Mouse (Mus musculus): Measurements from ENCODE around the gene F830045P16Rik.
"Not testable (repeated sequence)": the region's sequence is repeated elsewhere in the genome, so short reads cannot be mapped to it uniquely, and the experiment has no call there.

The F830045P16Rik gene

DNA sequence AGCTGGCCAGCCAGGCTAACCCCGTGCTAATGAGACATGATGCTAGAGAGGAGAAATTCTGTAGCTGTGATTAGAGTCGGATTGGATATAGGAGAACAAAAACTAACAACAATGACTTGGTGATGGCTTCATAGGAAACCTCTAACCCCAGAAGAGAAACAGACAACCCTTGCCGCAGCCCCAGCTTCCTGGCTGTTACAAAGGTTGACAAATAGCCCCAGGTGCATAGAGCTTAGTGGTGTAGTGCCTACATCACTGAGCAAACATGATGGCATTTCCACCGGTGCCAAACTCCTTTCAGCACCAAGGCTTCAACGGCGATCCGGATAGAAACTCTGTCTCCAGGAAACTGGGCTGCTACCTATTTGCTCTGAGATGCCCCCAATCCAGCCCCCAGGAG lies 9.2 kb upstream of the F830045P16Rik start:
- peak; percentile 13 for DNase-seq (ENCODE audit: low read depth)

DNA sequence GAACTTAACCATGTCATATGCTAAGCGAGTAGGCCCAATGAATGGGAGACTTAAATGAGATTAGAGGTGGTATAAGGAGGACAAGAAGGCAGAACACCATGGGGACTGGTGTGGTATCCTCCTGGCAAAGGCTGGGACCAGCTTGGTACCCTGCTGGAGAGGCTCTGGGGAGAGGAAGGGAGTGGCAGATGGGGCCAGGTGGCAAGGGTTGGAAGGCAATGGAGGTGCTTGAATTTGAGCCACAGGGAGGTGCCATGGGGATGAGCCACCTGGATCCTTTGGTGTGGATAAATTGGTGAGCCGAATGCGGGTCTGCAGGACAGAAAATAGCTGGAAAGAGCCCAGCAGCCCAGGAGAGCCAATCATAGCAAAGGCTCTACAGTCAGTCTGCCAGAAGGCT lies 8.5 kb upstream of the F830045P16Rik start:
- DNase-seq (ENCODE audit: low read depth) = no peak

- DNase-seq (ENCODE audit: low read depth) = no peak
Observed at GRCm38 (mm10) chr2:129544448-129544847, 8.0 kb upstream of the F830045P16Rik start.

GRCm38 (mm10) chr2:129540036-129540435 lies 3.6 kb upstream of the F830045P16Rik start:
- no peak for DNase-seq (ENCODE audit: low read depth)

DNA sequence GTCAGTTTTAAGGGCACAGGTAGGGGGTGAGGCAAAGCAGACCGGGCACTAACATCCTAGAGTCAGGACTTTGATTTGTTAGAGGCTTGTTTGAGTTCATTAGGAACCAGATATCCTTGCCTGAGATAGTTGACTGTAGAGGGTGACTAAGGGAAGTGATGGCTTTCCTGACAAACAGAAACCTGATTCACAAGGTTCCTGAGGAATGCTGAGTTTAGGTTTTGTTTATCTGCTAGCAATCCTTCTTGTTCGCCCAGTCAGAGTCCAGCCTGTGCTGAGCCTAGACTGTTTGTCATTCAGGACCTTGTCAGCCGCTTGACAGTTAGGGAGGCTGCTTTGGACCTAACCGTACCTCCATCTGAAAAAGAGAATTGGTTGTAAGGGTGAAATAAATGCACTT lies 2.8 kb upstream of the F830045P16Rik start:
- no peak for DNase-seq (ENCODE audit: low read depth)

DNA sequence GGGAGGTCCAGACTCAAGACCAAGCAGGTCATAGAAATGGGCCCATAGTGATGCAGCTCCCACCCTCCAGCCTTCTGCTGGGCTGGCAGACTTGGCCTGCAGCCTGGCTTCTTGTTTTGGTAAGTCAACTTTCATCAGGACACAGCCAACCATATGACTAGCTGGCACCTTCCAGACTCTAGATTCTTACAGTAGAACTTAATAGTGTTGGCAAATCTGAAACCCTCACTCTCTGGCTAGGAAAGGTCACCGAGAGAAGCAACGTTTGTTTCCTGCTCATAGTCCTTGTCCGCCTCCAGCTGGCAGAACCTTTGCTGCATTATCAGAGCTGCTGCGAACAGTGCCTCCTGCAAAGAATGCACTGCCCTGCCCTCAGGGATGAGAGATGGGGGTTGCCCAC lies 1.5 kb upstream of the F830045P16Rik start:
- no peak for DNase-seq (ENCODE audit: low read depth)

- DNase-seq (ENCODE audit: low read depth) = no peak
Observed at GRCm38 (mm10) chr2:129537360-129537759, 958 bp upstream of the F830045P16Rik start.

- DNase-seq (ENCODE audit: low read depth) = no peak
Observed at GRCm38 (mm10) chr2:129536926-129537325, 524 bp upstream of the F830045P16Rik start.

- no peak for DNase-seq (ENCODE audit: low read depth)
Observed at GRCm38 (mm10) chr2:129534886-129535591, 1.4 kb downstream of the F830045P16Rik start.

DNA sequence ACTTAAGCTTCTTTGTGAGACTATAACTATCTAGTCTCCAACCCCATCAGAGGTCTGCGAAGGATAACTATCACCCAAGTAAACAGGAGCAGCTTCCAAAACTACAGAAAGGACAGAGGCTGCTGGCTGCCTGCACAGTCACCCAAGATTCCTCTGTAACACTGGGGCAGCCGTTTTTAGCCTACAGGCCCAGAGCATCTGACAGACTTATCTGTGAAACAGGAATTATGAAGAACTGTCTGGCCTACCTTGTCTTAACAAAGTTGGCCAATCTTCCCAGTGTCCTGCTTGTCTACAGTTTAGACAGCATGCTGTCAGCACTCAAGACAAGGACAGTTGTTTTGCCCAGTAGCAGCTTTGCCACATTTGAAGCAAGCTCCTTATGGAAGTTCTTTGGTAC lies 4.5 kb downstream of the F830045P16Rik start:
- DNase-seq (ENCODE audit: low read depth) = no peak

DNA sequence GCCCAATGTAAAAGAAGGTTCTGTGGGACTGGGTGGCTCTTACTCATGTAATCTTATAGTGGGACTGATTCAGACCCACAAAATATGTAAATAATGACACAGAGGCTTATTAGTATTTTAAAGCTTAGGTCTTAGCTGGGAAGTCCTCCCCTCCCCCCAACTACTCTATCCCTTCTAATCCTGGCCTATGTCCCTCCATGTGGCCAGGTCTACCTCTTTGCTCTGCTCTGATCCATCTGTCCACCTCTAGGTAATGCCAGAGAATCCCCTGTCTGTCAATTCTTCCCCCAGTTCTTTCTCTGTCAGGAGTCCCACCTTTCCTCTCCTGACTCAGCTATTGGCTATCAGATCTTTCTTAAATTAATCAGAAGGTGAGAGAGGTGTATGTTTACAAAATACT lies 5.3 kb downstream of the F830045P16Rik start:
- no peak for DNase-seq (ENCODE audit: low read depth)

DNA sequence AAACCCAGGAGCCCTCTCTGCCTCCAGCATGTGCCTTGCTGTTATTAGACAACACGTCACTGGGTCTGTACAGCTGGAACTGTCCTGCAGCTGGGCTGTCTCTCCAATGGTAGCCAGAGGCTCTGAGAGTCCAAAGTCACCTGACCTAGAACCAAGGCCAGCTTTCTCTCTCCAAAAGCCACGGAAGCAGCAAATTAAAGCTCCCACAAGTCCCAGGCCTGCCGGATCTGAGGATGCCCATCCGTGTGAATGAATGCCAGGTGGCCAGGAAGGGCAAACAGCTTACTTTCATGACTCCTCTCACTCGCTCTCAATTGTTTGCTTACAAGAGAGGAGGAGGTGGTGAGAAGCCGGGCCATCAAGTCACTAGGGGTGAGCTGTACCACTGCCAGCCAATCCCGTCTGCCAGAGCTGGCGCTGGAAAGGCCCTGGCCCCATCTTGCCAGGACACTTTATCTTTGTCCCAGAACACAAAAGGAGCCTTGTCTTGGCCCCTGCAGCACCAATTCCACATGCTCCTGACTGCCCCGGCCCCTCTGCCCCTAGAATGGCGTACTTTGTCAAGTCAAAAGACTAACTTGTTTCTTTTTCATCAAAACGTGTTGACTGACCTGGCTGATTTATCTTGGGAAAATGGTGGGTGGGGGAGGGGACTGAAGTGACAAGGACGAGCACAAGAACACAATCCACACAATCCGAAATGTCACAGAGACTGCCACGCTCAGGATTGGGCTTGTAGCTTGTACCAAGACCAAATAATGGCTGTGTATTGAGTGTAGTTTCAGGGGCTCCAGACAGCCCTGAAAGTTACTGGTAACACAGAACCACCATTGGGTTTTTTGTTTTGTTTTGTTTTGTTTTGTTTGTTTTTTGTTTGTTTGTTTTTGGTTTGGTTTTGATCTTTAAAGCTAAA lies 6.8 kb downstream of the F830045P16Rik start:
- no peak for DNase-seq (ENCODE audit: low read depth)

DNA sequence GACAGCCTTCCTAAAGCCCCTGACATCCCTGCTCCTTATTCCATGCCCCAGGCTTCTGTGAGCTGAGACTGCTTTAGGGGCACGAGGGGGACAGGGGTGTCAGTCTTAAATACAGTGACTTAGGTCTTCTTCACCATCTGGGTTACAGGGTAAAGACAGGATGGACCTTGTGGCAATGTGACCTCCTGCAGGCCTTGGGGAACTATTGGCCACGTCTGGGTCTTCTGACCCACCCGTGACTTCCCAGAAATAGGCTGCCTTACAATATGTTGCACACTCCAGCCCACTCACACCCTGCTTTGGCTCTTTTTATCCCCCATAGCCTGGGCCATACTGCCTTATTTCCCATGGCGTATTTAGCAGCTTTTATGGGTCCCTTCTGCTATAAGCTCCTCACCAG lies 8.5 kb downstream of the F830045P16Rik start:
- DNase-seq (ENCODE audit: low read depth) = no peak

DNA sequence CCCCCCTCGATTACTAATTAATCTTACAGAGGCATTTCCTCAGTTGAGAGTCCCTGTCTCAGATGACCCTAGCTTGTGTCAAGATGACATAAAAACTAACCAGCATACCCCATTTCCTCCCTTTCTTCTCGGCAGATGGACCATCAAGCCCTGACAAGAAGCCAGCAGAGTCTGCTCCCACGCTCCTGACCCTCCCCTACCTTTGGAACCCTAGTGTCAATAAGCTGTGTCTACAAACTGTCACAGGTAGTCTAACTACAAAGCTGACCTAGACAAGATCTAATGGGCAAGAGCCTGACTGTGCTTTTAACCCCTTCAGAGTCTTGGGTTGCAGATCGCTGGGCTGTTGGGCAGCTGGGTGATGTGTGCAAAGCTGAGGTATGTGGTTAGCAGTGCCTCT lies 10.1 kb downstream of the F830045P16Rik start:
- no peak for DNase-seq (ENCODE audit: low read depth)

GRCm38 (mm10) chr2:129525644-129526043 lies 10.8 kb downstream of the F830045P16Rik start:
- no peak for DNase-seq (ENCODE audit: low read depth)

- no peak for DNase-seq (ENCODE audit: low read depth)
Observed at GRCm38 (mm10) chr2:129518526-129518925, 17.9 kb downstream of the F830045P16Rik start.

DNA sequence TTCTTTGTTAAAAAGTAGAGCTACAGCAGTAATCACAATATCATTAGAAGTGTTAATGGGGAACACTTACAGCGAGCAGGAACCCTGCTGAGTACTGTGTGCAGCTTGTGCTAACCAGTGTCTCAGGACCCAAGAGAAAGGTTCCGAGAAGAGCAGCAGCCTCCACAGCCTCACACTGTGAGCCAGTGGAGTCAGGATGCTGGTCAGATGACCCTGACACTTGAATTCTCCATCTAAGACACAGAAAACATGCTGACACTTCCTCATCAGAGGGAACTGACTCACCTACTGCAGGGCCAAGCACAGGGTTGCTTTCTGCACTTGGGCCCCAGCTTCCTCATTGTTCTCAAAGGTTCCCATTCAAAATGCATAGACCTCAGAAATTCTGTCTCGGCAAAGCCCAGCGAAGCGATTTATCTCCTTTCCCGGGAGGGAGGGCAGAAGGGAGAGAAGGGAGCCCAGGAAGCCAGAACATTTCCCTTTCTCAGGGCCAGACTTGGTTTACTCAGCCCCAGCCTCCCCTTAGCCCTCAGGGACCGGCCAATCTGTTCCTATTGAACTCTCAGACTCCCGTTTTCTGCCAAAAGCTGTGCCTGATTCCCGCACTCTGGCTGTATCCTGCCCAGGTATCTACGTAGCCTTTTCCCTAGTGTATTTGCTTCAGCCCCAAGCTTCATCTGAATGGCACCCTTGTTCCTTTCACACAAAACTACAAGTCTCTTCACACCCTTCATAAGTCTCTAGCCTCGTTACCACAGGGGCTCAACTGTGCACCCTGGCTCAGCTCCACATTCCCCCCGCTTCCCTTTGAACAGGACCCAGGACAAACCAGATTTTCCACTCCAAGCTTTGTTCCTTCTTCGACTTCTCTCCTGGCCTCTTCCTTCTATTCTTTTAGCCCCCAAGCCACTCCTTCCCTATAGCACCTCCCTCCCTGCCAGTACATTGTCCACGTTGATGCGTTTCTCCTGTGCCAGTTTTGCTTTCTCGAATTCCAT lies 21.2 kb downstream of the F830045P16Rik start:
- DNase-seq (ENCODE audit: low read depth) = peak; percentile 4

DNA sequence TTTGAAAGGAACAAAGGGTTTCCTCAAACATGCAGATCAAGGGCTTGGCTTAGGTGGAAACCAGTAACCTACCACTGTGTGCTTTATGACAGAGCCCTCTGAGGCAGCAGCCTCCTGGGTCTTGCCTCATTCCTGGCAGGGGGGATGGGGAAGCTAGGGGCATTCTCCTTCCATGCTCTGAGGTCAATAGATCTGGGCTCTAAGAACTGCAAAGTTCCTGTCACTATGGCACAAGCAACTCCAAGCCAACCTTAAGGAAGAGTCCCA lies 22.1 kb downstream of the F830045P16Rik start:
- DNase-seq (ENCODE audit: low read depth) = no peak

- no peak for DNase-seq (ENCODE audit: low read depth)
Observed at GRCm38 (mm10) chr2:129513546-129514400, 22.6 kb downstream of the F830045P16Rik start.

GRCm38 (mm10) chr2:129512147-129512546 lies 24.3 kb downstream of the F830045P16Rik start:
- DNase-seq (ENCODE audit: low read depth) = not testable (repeated sequence)

DNA sequence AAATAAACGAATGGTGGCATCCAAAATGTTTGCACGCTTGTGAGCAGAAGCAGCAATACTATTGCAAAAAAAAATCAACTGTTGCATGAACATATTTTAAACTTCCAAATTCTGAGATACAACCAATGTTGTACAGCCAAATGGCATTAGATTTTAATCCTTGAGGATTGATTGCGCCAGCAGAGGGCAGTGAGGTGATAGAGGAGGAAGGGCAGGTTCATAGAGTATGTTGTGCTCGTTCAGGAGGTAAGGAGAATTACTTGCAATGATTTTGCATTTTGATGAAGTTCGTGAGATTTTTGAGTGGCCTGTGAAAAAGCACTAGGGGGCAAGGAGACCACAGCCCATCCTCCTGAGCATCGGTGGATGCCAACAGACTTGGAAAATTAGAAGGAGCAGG lies 33.8 kb downstream of the F830045P16Rik start:
- DNase-seq (ENCODE audit: low read depth) = peak; percentile 37

Data from 416B (cell line).